9 mouse cellular contexts compared by ENCODE assay signal in the genomic region with DNA sequence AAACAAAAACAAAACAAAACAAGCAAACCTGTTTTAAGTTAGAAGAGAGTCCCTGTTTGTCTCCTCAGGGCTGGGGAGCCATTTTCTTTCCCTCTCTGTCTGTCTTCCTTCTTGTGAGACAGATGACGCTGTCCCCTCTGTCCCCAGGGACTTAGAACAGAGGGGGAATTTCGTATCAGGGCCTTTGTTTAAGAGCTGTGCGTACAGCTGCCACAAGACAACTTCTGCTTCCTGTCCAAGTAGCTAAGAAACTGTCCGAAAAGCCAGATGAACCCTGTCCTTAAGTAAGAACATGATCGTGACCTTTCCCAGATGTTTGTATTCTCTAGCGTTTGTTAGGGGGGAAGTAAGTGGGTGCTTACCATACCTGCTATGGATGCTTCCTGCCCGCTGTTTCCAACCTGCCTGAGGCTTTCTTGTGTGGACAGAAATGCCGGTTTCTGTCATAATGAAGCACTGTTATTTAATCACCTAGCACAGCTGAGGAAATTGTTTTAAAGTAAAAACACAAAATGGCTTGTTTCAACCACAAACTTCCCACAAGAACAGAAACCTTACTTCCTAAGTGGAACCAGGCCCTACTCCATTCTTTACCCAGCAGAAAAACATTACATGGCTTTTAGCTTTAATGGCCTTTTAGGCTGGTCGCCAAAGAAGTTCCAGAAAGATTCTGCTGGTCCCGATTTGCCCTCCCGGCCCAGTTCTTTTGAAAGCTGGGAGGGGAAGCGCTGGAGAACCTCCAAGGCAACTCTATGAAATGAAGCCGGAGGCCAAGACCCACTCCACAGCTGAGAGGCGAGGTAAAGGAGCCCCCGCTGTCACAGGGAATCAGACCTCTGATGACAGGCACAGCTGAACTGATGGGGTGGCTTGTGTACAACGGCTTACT.
DNase-seq lines count a peak whose midpoint lies in the region; ATAC-seq and TF ChIP-seq lines count a peak whose summit lies in the region.
"Had no signal": no experiment of that assay in that cellular context is flagged by ENCODE, and none has a peak within 500 bp of the region (broad histone marks: within the 10 kb centered on the region; RNA-seq: fewer than 3 reads in every experiment).

No protein-coding gene starts in this region.

- no peak for TF ChIP-seq CTCF in forebrain, postnatal 0 days (IDR thresholded peaks at IDR 0.05; ENCODE audit: low read depth)
- no peak for TF ChIP-seq CTCF in thymus, adult 2 months (IDR thresholded peaks at IDR 0.05; ENCODE audit: borderline replicate concordance, control insufficient read depth, extremely low read depth, insufficient read depth, low read length, poor library complexity)

- no peaks in the 10 kb centered on the region for H3K36me3 ChIP-seq in forebrain, embryonic 12.5 days (replicated peaks)
- H3K36me3 ChIP-seq in forebrain, postnatal 0 days (ENCODE audit: insufficient read depth), result no peaks in the 10 kb centered on the region
- H3K36me3 ChIP-seq in thymus, adult 2 months (ENCODE audit: control insufficient read depth, insufficient read depth, low read length), result no peaks in the 10 kb centered on the region
- H3K36me3 ChIP-seq: liver, embryonic 15.5 days had no signal

- H3K4me2 ChIP-seq in forebrain, embryonic 12.5 days, result no peak overlapping the region
- H3K4me2 ChIP-seq in forebrain, postnatal 0 days (ENCODE audit: low read depth), result no peak overlapping the region
- H3K4me2 ChIP-seq: liver, embryonic 15.5 days had no signal

- H3K4me1 ChIP-seq in forebrain, embryonic 12.5 days, result peaks cover 9% of the 10 kb centered on the region
- peaks cover 3% of the 10 kb centered on the region; the same call in 1 of the 2 replicates for H3K4me1 ChIP-seq in forebrain, postnatal 0 days (ENCODE audit: insufficient read depth)
- H3K4me1 ChIP-seq in thymus, adult 2 months (replicated peaks; ENCODE audit: control insufficient read depth, insufficient read depth, low read length), result no peaks in the 10 kb centered on the region
- H3K4me1 ChIP-seq: liver, embryonic 15.5 days had no signal

- no peak for TF ChIP-seq POLR2A in thymus, adult 2 months (IDR thresholded peaks at IDR 0.05; ENCODE audit: control insufficient read depth, extremely low read depth, insufficient read depth, low read length, poor library complexity)

- no peak for DNase-seq in forebrain, postnatal 0 days
- peak; percentile 14 for DNase-seq in urinary bladder, postnatal 14 days (ENCODE audit: low spot score)
- no peak for DNase-seq in urinary bladder, adult 2 months (ENCODE audit: low spot score)
- DNase-seq in kidney, postnatal 4 days, result peak; percentile 51 to 61
- DNase-seq in adrenal gland, adult 8-10 months, result no peak
- no peak for DNase-seq in thymus, adult 2 months
- DNase-seq in left cerebral cortex, adult 9 months (ENCODE audit: low spot score in 2 of 2), result no peak

- no peak for ATAC-seq in forebrain, embryonic 12.5 days (ENCODE audit: low FRiP score)
- ATAC-seq in forebrain, postnatal 0 days, result no peak

- H3K9ac ChIP-seq in forebrain, embryonic 12.5 days, result no peak overlapping the region
- no peak overlapping the region for H3K9ac ChIP-seq in forebrain, postnatal 0 days
- H3K9ac ChIP-seq: liver, embryonic 15.5 days had no signal

- no peaks in the 10 kb centered on the region for H3K27me3 ChIP-seq in forebrain, embryonic 12.5 days
- H3K27me3 ChIP-seq in forebrain, postnatal 0 days (ENCODE audit: insufficient read depth, low read length), result no peaks in the 10 kb centered on the region
- H3K27me3 ChIP-seq in thymus, adult 2 months (ENCODE audit: control insufficient read depth, insufficient read depth, low read length), result no peaks in the 10 kb centered on the region
- H3K27me3 ChIP-seq: liver, embryonic 15.5 days had no signal

- 0 out of 2 replicates have a peak overlapping the region, but pooled peaks have one; percentile 5 for H3K27ac ChIP-seq in forebrain, embryonic 12.5 days
- no peak overlapping the region for H3K27ac ChIP-seq in forebrain, postnatal 0 days (ENCODE audit: low read depth, low read length)
- no peak overlapping the region for H3K27ac ChIP-seq in thymus, adult 2 months (ENCODE audit: control insufficient read depth, insufficient read depth, low read length)
- H3K27ac ChIP-seq: liver, embryonic 15.5 days had no signal

- WGBS in forebrain, embryonic 12.5 days, result 68% methylated on average over 16 of the region's 16 CpGs
- 58% methylated on average over 16 of the region's 16 CpGs for WGBS in forebrain, postnatal 0 days
- 40% methylated on average over 16 of the region's 16 CpGs for WGBS in thymus, adult 2 months

- H3K9me3 ChIP-seq in forebrain, embryonic 12.5 days, result no peaks in the 10 kb centered on the region
- H3K9me3 ChIP-seq in forebrain, postnatal 0 days (ENCODE audit: low read length), result no peaks in the 10 kb centered on the region
- H3K9me3 ChIP-seq: liver, embryonic 15.5 days had no signal

- no peak overlapping the region for H3K4me3 ChIP-seq in forebrain, embryonic 12.5 days (replicated peaks)
- H3K4me3 ChIP-seq in forebrain, postnatal 0 days (ENCODE audit: low read depth, low read length), result no peak overlapping the region
- no peak overlapping the region for H3K4me3 ChIP-seq in thymus, adult 2 months (ENCODE audit: control insufficient read depth, insufficient read depth, low read length)
- H3K4me3 ChIP-seq: liver, embryonic 15.5 days had no signal

Comparison
In these comparisons a context has a peak if more than half of its experiments do, and no peak if none do; other contexts are left out.
1. DNase-seq: peak in urinary bladder, postnatal 14 days (single experiment) and kidney, postnatal 4 days (2 of 2); none in forebrain, postnatal 0 days (single experiment), urinary bladder, adult 2 months (single experiment), adrenal gland, adult 8-10 months (single experiment), thymus, adult 2 months (single experiment) and left cerebral cortex, adult 9 months (0 of 2).